Mouse (Mus musculus) lung, postnatal 0 days (tissue): ENCODE results near the gene Dnah5.

Experiments
- CTCF ChIP-seq: IDR thresholded peaks from 2 replicates; pipeline ENCODE4 v1.5.1; 2016; ENCODE audit warnings: antibody characterized with exemption, mild to moderate bottlenecking
- EP300 ChIP-seq: IDR thresholded peaks from 2 replicates; pipeline ENCODE4 v1.6.1; 2016; ENCODE audit warnings: antibody characterized with exemption, mild to moderate bottlenecking, control low read depth

- TF ChIP-seq CTCF: no peak
- TF ChIP-seq EP300: no peak
Measured at GRCm38 (mm10) chr15:28204626-28205025, 1.1 kb downstream of the Dnah5 start.
